Mouse (Mus musculus) megakaryocyte, embryonic 14.5 days (primary cell): ENCODE measurements around the gene Alk. TPM values are rescaled to one million over a fixed set of nuclear protein-coding genes. Genes with fewer than 3 reads are reported as not detected.

ENCODE experiments used
- H3K27me3 ChIP-seq: replicated peaks from 2 replicates; pipeline ENCODE3; 2012; ENCODE audit warnings: inconsistent platforms
- H3K36me3 ChIP-seq: replicated peaks from 2 replicates; pipeline ENCODE3; 2012; ENCODE audit warnings: low read length, inconsistent platforms, mixed read lengths
- H3K4me1 ChIP-seq: 2 replicates; pipeline ENCODE4 v1.6.1; 2012; ENCODE audit warnings: inconsistent platforms
- H3K4me3 ChIP-seq: replicated peaks from 2 replicates; pipeline ENCODE3; 2012; ENCODE audit warnings: moderate library complexity, mild to moderate bottlenecking, inconsistent platforms
- H3K9me3 ChIP-seq: 2 replicates; pipeline ENCODE4 v1.6.1; 2012; ENCODE audit warnings: inconsistent platforms
- FLI1 ChIP-seq: IDR thresholded peaks from 2 replicates; pipeline ENCODE4 v1.6.1; 2012; ENCODE audit warnings: low read length, inconsistent platforms, mixed read lengths
- GATA1 ChIP-seq: IDR thresholded peaks from 3 replicates; pipeline ENCODE4 v1.6.1; 2012; ENCODE audit warnings: mixed read lengths, low read length, inconsistent platforms, borderline replicate concordance
- polyA plus RNA-seq: library from polyadenylated mRNA; stranded (reverse); fragments of >175 nt; gene quantifications from 2 replicates; pipeline ENCODE4 v1.2.3, GENCODE M21; 2012; ENCODE audit warnings: low replicate concordance; ENCODE audit not compliant: insufficient read depth

Gene Alk
- polyA plus RNA-seq, 1 experiment = not detected

- Histone ChIP-seq H3K36me3 (no peaks in the 10 kb centered on the region), H3K9me3 (peaks cover 9% of the 10 kb centered on the region), H3K27me3 (no peaks in the 10 kb centered on the region), H3K4me3 (no peak overlapping the region), H3K4me1 (no peaks in the 10 kb centered on the region)
- TF ChIP-seq FLI1 = no peak
- no peak for TF ChIP-seq GATA1
Measured at GRCm38 (mm10) chr17:71954217-71954844, 650.1 kb downstream of the Alk start.

DNA sequence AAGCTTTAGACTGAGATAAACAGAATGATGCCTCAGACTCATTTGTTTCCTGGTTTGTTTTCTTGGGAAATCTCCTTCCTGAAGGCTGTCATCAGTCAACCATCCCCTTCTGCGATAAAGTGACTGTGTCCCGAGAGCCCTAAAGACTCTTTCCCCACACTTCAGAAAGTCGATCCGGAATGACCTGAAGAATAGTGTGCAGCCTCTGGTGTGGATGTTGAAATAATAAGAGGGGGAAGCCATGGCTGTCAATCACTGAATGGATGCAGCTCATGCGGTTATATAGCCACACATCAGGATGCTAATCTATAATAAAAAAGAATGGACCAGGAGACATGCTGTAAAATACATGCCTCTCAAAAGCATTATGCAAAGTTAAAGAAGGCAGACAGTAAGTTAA is 653.5 kb downstream of the Alk start:
- Histone ChIP-seq H3K4me3 (no peak overlapping the region), H3K27me3 (no peaks in the 10 kb centered on the region), H3K36me3 (no peaks in the 10 kb centered on the region), H3K4me1 (no peaks in the 10 kb centered on the region), H3K9me3 (peaks cover 17% of the 10 kb centered on the region)
- TF ChIP-seq FLI1 (no peak), GATA1 (no peak)

GRCm38 (mm10) chr17:71948687-71949086 is 655.7 kb downstream of the Alk start:
- Histone ChIP-seq H3K4me1 (no peaks in the 10 kb centered on the region), H3K9me3 (peaks cover 13% of the 10 kb centered on the region), H3K27me3 (no peaks in the 10 kb centered on the region), H3K36me3 (no peaks in the 10 kb centered on the region), H3K4me3 (no peak overlapping the region)
- TF ChIP-seq GATA1 (no peak), FLI1 (no peak)

GRCm38 (mm10) chr17:71947452-71947851 is 657.0 kb downstream of the Alk start:
- H3K9me3 ChIP-seq = peaks cover 13% of the 10 kb centered on the region
- TF ChIP-seq GATA1 (no peak), FLI1 (no peak)
- H3K36me3 ChIP-seq = no peaks in the 10 kb centered on the region
- H3K4me1 ChIP-seq = no peaks in the 10 kb centered on the region
- no peaks in the 10 kb centered on the region for H3K27me3 ChIP-seq
- H3K4me3 ChIP-seq = no peak overlapping the region

DNA sequence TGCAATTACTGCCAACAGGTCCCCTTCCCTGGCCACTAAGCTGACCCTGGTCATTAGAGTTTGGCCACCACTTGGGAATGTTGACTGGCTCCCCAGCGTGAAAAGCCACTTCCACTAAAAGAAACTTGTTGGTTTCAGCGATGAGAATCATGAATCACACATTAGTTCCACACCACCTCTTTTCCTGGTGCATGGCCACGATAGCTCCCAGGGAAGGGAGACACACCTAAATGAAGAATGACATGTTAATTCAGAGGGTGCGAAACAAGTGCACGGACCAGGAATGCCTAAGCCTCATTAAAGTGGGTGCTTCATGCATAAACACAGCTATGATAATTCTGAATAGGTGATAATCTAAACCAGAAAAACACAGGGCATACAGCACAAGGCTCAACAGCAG is 660.4 kb downstream of the Alk start:
- H3K4me1 ChIP-seq = no peaks in the 10 kb centered on the region
- H3K36me3 ChIP-seq = no peaks in the 10 kb centered on the region
- H3K9me3 ChIP-seq = peaks cover 13% of the 10 kb centered on the region
- TF ChIP-seq GATA1 (no peak), FLI1 (no peak)
- no peak overlapping the region for H3K4me3 ChIP-seq
- no peaks in the 10 kb centered on the region for H3K27me3 ChIP-seq

DNA sequence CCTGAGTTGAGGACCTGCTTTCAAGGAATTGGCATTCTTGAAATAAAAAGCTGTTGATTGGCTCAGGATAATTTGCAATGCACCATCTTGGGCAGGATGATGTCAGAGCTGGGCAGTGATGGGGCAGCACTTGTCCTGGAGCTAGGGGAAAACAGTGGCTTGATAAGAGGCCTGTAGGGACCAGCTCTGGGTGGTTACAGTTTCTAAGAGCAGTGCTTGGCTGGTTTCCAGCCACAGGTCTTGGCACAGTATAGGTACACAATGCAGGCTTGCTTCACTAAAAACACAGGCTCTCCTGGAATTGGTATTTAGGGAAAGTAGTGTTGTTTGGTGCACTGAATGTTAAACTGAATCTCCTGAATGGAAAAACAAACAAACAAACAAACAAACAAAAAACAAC is 662.4 kb downstream of the Alk start:
- Histone ChIP-seq H3K36me3 (no peaks in the 10 kb centered on the region), H3K9me3 (peaks cover 9% of the 10 kb centered on the region), H3K4me1 (no peaks in the 10 kb centered on the region), H3K4me3 (no peak overlapping the region), H3K27me3 (no peaks in the 10 kb centered on the region)
- TF ChIP-seq GATA1 (no peak), FLI1 (no peak)

GRCm38 (mm10) chr17:71941436-71941835 is 663.0 kb downstream of the Alk start:
- Histone ChIP-seq H3K4me3 (no peak overlapping the region), H3K9me3 (peaks cover 9% of the 10 kb centered on the region), H3K4me1 (no peaks in the 10 kb centered on the region), H3K36me3 (no peaks in the 10 kb centered on the region), H3K27me3 (no peaks in the 10 kb centered on the region)
- TF ChIP-seq GATA1 = no peak
- no peak for TF ChIP-seq FLI1

DNA sequence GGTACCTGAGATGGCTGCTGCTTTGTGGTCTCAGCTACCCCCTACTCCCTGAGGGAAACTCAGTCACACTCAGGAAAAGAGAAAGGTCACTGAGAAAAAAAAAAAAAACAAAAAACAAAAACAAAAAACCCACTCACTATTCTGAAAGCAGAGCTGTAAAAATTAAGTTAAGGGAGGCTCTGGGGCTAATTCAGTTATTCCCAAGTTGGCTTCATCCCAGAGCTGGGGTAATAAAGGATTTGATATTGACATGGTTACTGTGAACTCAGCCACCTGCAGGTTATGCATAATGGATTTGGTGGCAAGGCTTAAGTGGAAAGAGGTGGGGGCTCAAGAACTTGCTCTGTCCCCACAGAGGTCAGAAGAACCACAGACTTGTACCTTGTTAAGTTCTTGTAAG is 667.7 kb downstream of the Alk start:
- Histone ChIP-seq H3K4me3 (no peak overlapping the region), H3K4me1 (no peaks in the 10 kb centered on the region), H3K27me3 (no peaks in the 10 kb centered on the region), H3K9me3 (no peaks in the 10 kb centered on the region), H3K36me3 (no peaks in the 10 kb centered on the region)
- TF ChIP-seq GATA1 (no peak), FLI1 (no peak)

DNA sequence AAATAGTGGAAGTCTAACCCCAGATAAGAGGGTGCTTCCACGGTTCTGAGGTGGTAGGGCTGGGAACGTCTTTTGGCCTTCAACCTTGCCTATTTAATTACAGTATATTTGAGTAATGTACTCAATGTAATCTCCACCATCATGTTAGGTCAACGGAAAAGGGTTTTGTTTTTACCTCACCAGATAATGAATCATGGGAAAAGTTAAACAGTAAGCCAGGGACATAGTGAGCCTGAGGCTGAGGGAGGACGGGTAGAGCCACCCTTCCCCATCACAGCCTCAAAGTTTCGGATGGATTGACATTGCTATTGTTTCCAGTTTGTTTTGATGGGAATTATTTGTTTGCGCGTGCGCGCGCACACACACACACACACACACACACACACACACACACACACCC is 668.6 kb downstream of the Alk start:
- no peaks in the 10 kb centered on the region for H3K4me1 ChIP-seq
- H3K27me3 ChIP-seq = no peaks in the 10 kb centered on the region
- no peaks in the 10 kb centered on the region for H3K9me3 ChIP-seq
- TF ChIP-seq GATA1 (no peak), FLI1 (no peak)
- H3K4me3 ChIP-seq = no peak overlapping the region
- no peaks in the 10 kb centered on the region for H3K36me3 ChIP-seq

DNA sequence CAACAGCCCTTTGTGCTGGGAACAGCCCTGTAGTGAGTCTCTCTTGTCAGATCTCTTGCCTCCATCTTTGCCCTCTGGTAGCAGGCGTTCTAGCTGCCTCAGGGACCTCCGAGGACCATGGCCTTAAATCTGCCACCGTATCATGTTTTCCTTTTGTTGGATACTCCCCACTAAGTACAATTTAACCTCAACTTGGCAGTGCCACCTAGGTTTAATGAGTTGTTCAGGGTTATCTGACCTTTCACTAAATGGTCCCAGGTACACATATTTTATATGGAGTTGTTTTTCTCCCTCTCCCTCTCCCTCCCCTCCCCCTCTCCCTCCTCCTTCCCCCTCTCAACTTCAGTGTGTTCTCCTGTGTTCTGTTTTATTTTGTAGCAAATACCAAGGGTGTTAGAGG is 669.1 kb downstream of the Alk start:
- H3K4me1 ChIP-seq = no peaks in the 10 kb centered on the region
- no peak overlapping the region for H3K4me3 ChIP-seq
- TF ChIP-seq GATA1 = no peak
- no peaks in the 10 kb centered on the region for H3K36me3 ChIP-seq
- H3K9me3 ChIP-seq = no peaks in the 10 kb centered on the region
- H3K27me3 ChIP-seq = no peaks in the 10 kb centered on the region

GRCm38 (mm10) chr17:71914941-71915340 is 689.5 kb downstream of the Alk start:
- no peak for TF ChIP-seq FLI1
- no peaks in the 10 kb centered on the region for H3K36me3 ChIP-seq
- peaks cover 16% of the 10 kb centered on the region for H3K9me3 ChIP-seq
- H3K4me1 ChIP-seq = no peaks in the 10 kb centered on the region
- H3K27me3 ChIP-seq = no peaks in the 10 kb centered on the region
- no peak overlapping the region for H3K4me3 ChIP-seq
